Mouse (Mus musculus) brown adipose tissue, adult 24 weeks (tissue): ENCODE measurements at regions not wholly inside any gene's neighbourhood (a gene's known extent, or its start where the extent isn't known, plus 50 kb on each side); places are given as distances from the start of the nearest gene placed in this dataset.
A peak's percentile ranks its signal among the peaks of the same experiment; 100 is the strongest.

ENCODE experiments used
- H3K27ac ChIP-seq: fragments of 200-500 bp; replicated peaks from 2 replicates; pipeline ENCODE4 v1.5.1; 2012; ENCODE audit warnings: low read depth, mild to moderate bottlenecking, low read length
- H3K4me1 ChIP-seq: fragments of 200-500 bp; 2 replicates; pipeline ENCODE4 v1.6.1; 2012; ENCODE audit warnings: low read length, mixed read lengths; ENCODE audit not compliant: control insufficient read depth, insufficient read depth, insufficient read length
- H3K4me3 ChIP-seq: fragments of 200-500 bp; 2 replicates; pipeline ENCODE4 v1.5.1; 2012; ENCODE audit warnings: low read depth, mild to moderate bottlenecking, low read length, moderate library complexity; ENCODE audit not compliant: insufficient read depth

GRCm38 (mm10) chr11:28692263-28693194 lies 108.4 kb upstream of the Ccdc85a start:
- Histone ChIP-seq H3K4me3 (no peak overlapping the region), H3K4me1 (peaks cover 2% of the 10 kb centered on the region; the same call in 1 of the 2 replicates), H3K27ac (peak overlapping the region; percentile 62; the same call in 1 of the 2 replicates)

GRCm38 (mm10) chr11:28688436-28688835 lies 104.3 kb upstream of the Ccdc85a start:
- H3K4me3 ChIP-seq = no peak overlapping the region
- H3K4me1 ChIP-seq = peaks cover 2% of the 10 kb centered on the region; the same call in 1 of the 2 replicates
- no peak overlapping the region for H3K27ac ChIP-seq

- no peaks in the 10 kb centered on the region for H3K4me1 ChIP-seq
- H3K4me3 ChIP-seq = no peak overlapping the region
- no peak overlapping the region for H3K27ac ChIP-seq
Observed at GRCm38 (mm10) chr11:28685407-28685806, 101.3 kb upstream of the Ccdc85a start.

- no peak overlapping the region for H3K27ac ChIP-seq
- H3K4me3 ChIP-seq = no peak overlapping the region
- no peaks in the 10 kb centered on the region for H3K4me1 ChIP-seq
Observed at GRCm38 (mm10) chr11:28681311-28681710, 97.2 kb upstream of the Ccdc85a start.

- Histone ChIP-seq H3K27ac (no peak overlapping the region), H3K4me1 (no peaks in the 10 kb centered on the region)
Observed at GRCm38 (mm10) chr11:28670765-28671164, 86.6 kb upstream of the Ccdc85a start.

GRCm38 (mm10) chr11:28669359-28669758 lies 85.2 kb upstream of the Ccdc85a start:
- no peak overlapping the region for H3K4me3 ChIP-seq
- no peaks in the 10 kb centered on the region for H3K4me1 ChIP-seq
- H3K27ac ChIP-seq = no peak overlapping the region

More at GRCm38 (mm10) chr11:28670765-28671164, 86.6 kb upstream of the Ccdc85a start:
- no peak overlapping the region for H3K4me3 ChIP-seq

GRCm38 (mm10) chr11:28660377-28660776 lies 76.3 kb upstream of the Ccdc85a start:
- H3K4me3 ChIP-seq = no peak overlapping the region
- no peaks in the 10 kb centered on the region for H3K4me1 ChIP-seq
- H3K27ac ChIP-seq = no peak overlapping the region

- Histone ChIP-seq H3K4me3 (no peak overlapping the region), H3K27ac (no peak overlapping the region), H3K4me1 (no peaks in the 10 kb centered on the region)
Observed at GRCm38 (mm10) chr11:28655169-28655846, 71.2 kb upstream of the Ccdc85a start.

GRCm38 (mm10) chr11:28649446-28649845 lies 65.3 kb upstream of the Ccdc85a start:
- H3K4me3 ChIP-seq = no peak overlapping the region
- H3K27ac ChIP-seq = no peak overlapping the region
- H3K4me1 ChIP-seq = no peaks in the 10 kb centered on the region

- no peak overlapping the region for H3K4me3 ChIP-seq
- no peaks in the 10 kb centered on the region for H3K4me1 ChIP-seq
- no peak overlapping the region for H3K27ac ChIP-seq
Observed at GRCm38 (mm10) chr11:28648916-28649315, 64.8 kb upstream of the Ccdc85a start.

GRCm38 (mm10) chr11:28639081-28639480 lies 55.0 kb upstream of the Ccdc85a start:
- no peak overlapping the region for H3K27ac ChIP-seq
- no peaks in the 10 kb centered on the region for H3K4me1 ChIP-seq
- no peak overlapping the region for H3K4me3 ChIP-seq

GRCm38 (mm10) chr11:28636752-28637151 lies 52.6 kb upstream of the Ccdc85a start:
- Histone ChIP-seq H3K27ac (no peak overlapping the region), H3K4me1 (no peaks in the 10 kb centered on the region), H3K4me3 (no peak overlapping the region)
